Mouse (Mus musculus) urinary bladder, postnatal 10 days (tissue): Measurements from ENCODE around the gene Ankrd60.

Experiments
- DNase-seq: peaks from one replicate; pipeline ENCODE4 v3.0.0; 2022; ENCODE audit warnings: low spot score

Gene Ankrd60

GRCm38 (mm10) chr2:173577669-173578557 is at the start of gene Ankrd60:
Gene Ankrd60, minus strand, starts transcription at chr2:173578365.
- no peak for DNase-seq

- no peak for DNase-seq
Measured at GRCm38 (mm10) chr2:173625786-173626185, 47.6 kb upstream of the Ankrd60 start.

GRCm38 (mm10) chr2:173624667-173625066 is 46.5 kb upstream of the Ankrd60 start:
- DNase-seq: no peak

- no peak for DNase-seq
Measured at GRCm38 (mm10) chr2:173622173-173622601, 44.0 kb upstream of the Ankrd60 start.

GRCm38 (mm10) chr2:173620645-173621044 is 42.5 kb upstream of the Ankrd60 start:
- no peak for DNase-seq

GRCm38 (mm10) chr2:173619132-173619531 is 41.0 kb upstream of the Ankrd60 start:
- no peak for DNase-seq

- DNase-seq: no peak
Measured at GRCm38 (mm10) chr2:173616156-173616555, 38.0 kb upstream of the Ankrd60 start.

- no peak for DNase-seq
Measured at GRCm38 (mm10) chr2:173615378-173616081, 37.4 kb upstream of the Ankrd60 start.

- no peak for DNase-seq
Measured at GRCm38 (mm10) chr2:173608020-173608958, 30.1 kb upstream of the Ankrd60 start.

- DNase-seq: no peak
Measured at GRCm38 (mm10) chr2:173606415-173606804, 28.2 kb upstream of the Ankrd60 start.

- DNase-seq: no peak
Measured at GRCm38 (mm10) chr2:173605713-173606414, 27.7 kb upstream of the Ankrd60 start.

GRCm38 (mm10) chr2:173601861-173602260 is 23.7 kb upstream of the Ankrd60 start:
- no peak for DNase-seq

- peak; percentile 5 for DNase-seq
Measured at GRCm38 (mm10) chr2:173595374-173595781, 17.2 kb upstream of the Ankrd60 start.

- peak; percentile 4 for DNase-seq
Measured at GRCm38 (mm10) chr2:173594313-173595063, 16.3 kb upstream of the Ankrd60 start.

GRCm38 (mm10) chr2:173593841-173594240 is 15.7 kb upstream of the Ankrd60 start:
- DNase-seq: peak; percentile 8

GRCm38 (mm10) chr2:173592781-173593180 is 14.6 kb upstream of the Ankrd60 start:
- DNase-seq: no peak

- no peak for DNase-seq
Measured at GRCm38 (mm10) chr2:173587411-173587810, 9.2 kb upstream of the Ankrd60 start.

- peak; percentile 23 for DNase-seq
Measured at GRCm38 (mm10) chr2:173586118-173586968, 8.2 kb upstream of the Ankrd60 start.

GRCm38 (mm10) chr2:173585387-173586117 is 7.4 kb upstream of the Ankrd60 start:
- DNase-seq: no peak
